Mouse (Mus musculus) heart, embryonic 15.5 days (tissue): ENCODE measurements around the gene Reln. TPM values are rescaled to one million over a fixed set of nuclear protein-coding genes. Genes with fewer than 3 reads are reported as not detected.

Experiments
- ATAC-seq: fragments of 200-750 bp; cut with Nextera tagmentation; replicated peaks from 2 replicates; pipeline ENCODE4 v1.8.0; 2017; ENCODE audit warnings: low read depth, moderate TSS enrichment; ENCODE audit not compliant: insufficient number of reproducible peaks, insufficient read depth, low FRiP score
- H3K27ac ChIP-seq: fragments of 300-500 bp; sonication (generic); 2 replicates; pipeline ENCODE4 v1.5.1; 2015; ENCODE audit warnings: mild to moderate bottlenecking, inconsistent platforms
- H3K27me3 ChIP-seq: fragments of 300-500 bp; sonication (generic); 2 replicates; pipeline ENCODE4 v1.6.1; 2015; ENCODE audit warnings: inconsistent platforms
- H3K36me3 ChIP-seq: fragments of 300-500 bp; sonication (generic); 2 replicates; pipeline ENCODE4 v1.6.1; 2015; ENCODE audit warnings: mild to moderate bottlenecking, inconsistent platforms
- H3K4me1 ChIP-seq: fragments of 300-500 bp; sonication (generic); replicated peaks from 2 replicates; pipeline ENCODE4 v1.6.1; 2015; ENCODE audit warnings: inconsistent platforms
- H3K4me2 ChIP-seq: fragments of 300-500 bp; sonication (generic); 2 replicates; pipeline ENCODE4 v1.6.1; 2015; ENCODE audit warnings: inconsistent platforms, mild to moderate bottlenecking, moderate library complexity
- H3K4me3 ChIP-seq: fragments of 300-500 bp; sonication (generic); 2 replicates; pipeline ENCODE4 v1.5.1; 2015; ENCODE audit warnings: mild to moderate bottlenecking, inconsistent platforms
- H3K9ac ChIP-seq: fragments of 300-500 bp; sonication (generic); 2 replicates; pipeline ENCODE4 v1.6.1; 2015; ENCODE audit warnings: mild to moderate bottlenecking, inconsistent platforms
- H3K9me3 ChIP-seq: fragments of 300-500 bp; sonication (generic); replicated peaks from 2 replicates; pipeline ENCODE4 v1.6.1; 2016; ENCODE audit warnings: inconsistent platforms
- WGBS: fragments of 180-500 bp; shearing (Covaris S2); methylation state at CpG from one replicate; pipeline ENCODE4 v1.1.7; 2015; ENCODE audit warnings: mixed read lengths; 5-methylcytosine and 5-hydroxymethylcytosine counted together
- polyA plus RNA-seq: library from polyadenylated mRNA; unstranded; fragments of >200 nt; fragmentation: Nextera tagmentation; extraction: Ambion mirVana; gene quantifications from 2 replicates; pipeline ENCODE4 v1.2.1, GENCODE M21; 2015

Gene Reln
- polyA plus RNA-seq, 1 experiment from 2014 or later, result 1.5 TPM

GRCm38 (mm10) chr5:22335408-22335807 lies 9.1 kb downstream of the Reln start:
- H3K27ac ChIP-seq, result no peak overlapping the region
- ATAC-seq, result no peak
- H3K36me3 ChIP-seq, result no peaks in the 10 kb centered on the region
- WGBS, result 57% methylated on average over 3 of the region's 3 CpGs
- H3K27me3 ChIP-seq, result peaks cover 11% of the 10 kb centered on the region
- H3K4me3 ChIP-seq, result no peak overlapping the region
- no peak overlapping the region for H3K9ac ChIP-seq
- H3K9me3 ChIP-seq, result peaks cover 5% of the 10 kb centered on the region; the same call in 1 of the 2 replicates
- peaks cover 3% of the 10 kb centered on the region for H3K4me1 ChIP-seq
- no peak overlapping the region for H3K4me2 ChIP-seq

GRCm38 (mm10) chr5:22330802-22331201 lies 13.7 kb downstream of the Reln start:
- H3K36me3 ChIP-seq, result no peaks in the 10 kb centered on the region
- H3K9ac ChIP-seq, result no peak overlapping the region
- no peaks in the 10 kb centered on the region for H3K27me3 ChIP-seq
- H3K4me3 ChIP-seq, result no peak overlapping the region
- H3K4me1 ChIP-seq, result peaks cover 3% of the 10 kb centered on the region
- H3K4me2 ChIP-seq, result no peak overlapping the region
- 17% methylated on average over 5 of the region's 5 CpGs for WGBS
- no peak overlapping the region for H3K27ac ChIP-seq
- no peak for ATAC-seq
- peaks cover 5% of the 10 kb centered on the region; the same call in 1 of the 2 replicates for H3K9me3 ChIP-seq

GRCm38 (mm10) chr5:22328431-22329359 lies 15.8 kb downstream of the Reln start:
- no peaks in the 10 kb centered on the region for H3K36me3 ChIP-seq
- H3K4me3 ChIP-seq, result no peak overlapping the region
- H3K27ac ChIP-seq, result no peak overlapping the region
- no peak for ATAC-seq
- H3K4me2 ChIP-seq, result no peak overlapping the region
- peaks cover 3% of the 10 kb centered on the region for H3K4me1 ChIP-seq
- no peak overlapping the region for H3K9ac ChIP-seq
- 77% methylated on average over 8 of the region's 8 CpGs for WGBS
- peaks cover 4% of the 10 kb centered on the region; the same call in 1 of the 2 replicates for H3K9me3 ChIP-seq
- no peaks in the 10 kb centered on the region for H3K27me3 ChIP-seq

DNA sequence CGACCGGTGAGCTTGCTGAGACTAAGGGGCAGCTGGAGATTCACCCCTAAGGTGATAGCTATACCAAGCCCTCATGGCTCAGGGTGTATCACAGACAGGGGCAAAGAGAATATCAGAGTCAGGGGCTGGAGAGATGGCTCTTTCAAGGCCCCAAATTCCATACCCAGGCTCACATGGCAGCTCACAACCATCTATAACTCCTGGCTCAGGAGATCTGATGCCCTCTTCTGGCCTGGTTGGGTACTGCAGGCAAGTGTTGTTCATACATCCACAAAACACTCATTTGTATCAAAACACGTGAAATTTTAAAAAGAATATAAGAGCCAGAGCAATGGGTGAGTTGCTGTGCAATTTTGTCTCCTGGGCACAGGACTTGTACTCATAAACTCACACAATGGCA lies 17.3 kb downstream of the Reln start:
- WGBS, result 79% methylated on average over 3 of the region's 3 CpGs
- no peak for ATAC-seq

GRCm38 (mm10) chr5:22323801-22324200 lies 20.7 kb downstream of the Reln start:
- Histone ChIP-seq H3K36me3 (no peaks in the 10 kb centered on the region), H3K27me3 (no peaks in the 10 kb centered on the region), H3K9me3 (no peaks in the 10 kb centered on the region), H3K4me3 (no peak overlapping the region), H3K4me2 (no peak overlapping the region), H3K4me1 (no peaks in the 10 kb centered on the region), H3K27ac (no peak overlapping the region), H3K9ac (no peak overlapping the region)
- 76% methylated on average over 1 of the region's 1 CpGs for WGBS
- no peak for ATAC-seq

More for the DNA sequence above, 17.3 kb downstream of the Reln start:
- H3K27me3 ChIP-seq, result no peaks in the 10 kb centered on the region
- no peaks in the 10 kb centered on the region for H3K9me3 ChIP-seq
- H3K4me3 ChIP-seq, result no peak overlapping the region
- H3K4me2 ChIP-seq, result no peak overlapping the region
- H3K36me3 ChIP-seq, result no peaks in the 10 kb centered on the region
- H3K27ac ChIP-seq, result no peak overlapping the region
- no peak overlapping the region for H3K9ac ChIP-seq
- peaks cover 3% of the 10 kb centered on the region for H3K4me1 ChIP-seq

- no peaks in the 10 kb centered on the region for H3K9me3 ChIP-seq
- 78% methylated on average over 1 of the region's 1 CpGs for WGBS
- ATAC-seq, result no peak
- no peak overlapping the region for H3K27ac ChIP-seq
- no peaks in the 10 kb centered on the region for H3K4me1 ChIP-seq
- H3K36me3 ChIP-seq, result no peaks in the 10 kb centered on the region
- no peak overlapping the region for H3K9ac ChIP-seq
- no peak overlapping the region for H3K4me3 ChIP-seq
- H3K4me2 ChIP-seq, result no peak overlapping the region
- no peaks in the 10 kb centered on the region for H3K27me3 ChIP-seq
Measured at GRCm38 (mm10) chr5:22317807-22318206, 26.7 kb downstream of the Reln start.

DNA sequence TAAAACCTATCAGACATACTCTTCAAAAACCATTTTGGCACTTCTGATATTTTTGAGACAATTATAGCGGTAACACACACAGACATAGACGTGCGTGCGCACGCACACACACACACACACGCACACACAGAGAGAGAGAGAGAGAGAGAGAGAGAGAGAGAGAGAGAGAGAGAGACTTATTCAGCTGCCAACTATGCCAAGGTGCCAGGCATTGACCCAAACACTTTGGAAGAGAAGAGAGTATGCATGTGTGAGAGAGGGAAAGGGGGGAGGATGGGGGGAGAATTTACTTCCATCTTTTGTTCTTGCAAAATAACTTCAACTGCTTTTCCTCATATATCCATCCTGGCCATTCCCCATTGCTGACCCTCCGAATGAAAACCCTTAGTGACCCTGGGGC lies 28.0 kb downstream of the Reln start:
- WGBS, result 89% methylated on average over 7 of the region's 7 CpGs
- Histone ChIP-seq H3K4me1 (no peaks in the 10 kb centered on the region), H3K4me2 (no peak overlapping the region), H3K27me3 (no peaks in the 10 kb centered on the region), H3K9me3 (no peaks in the 10 kb centered on the region), H3K9ac (no peak overlapping the region), H3K27ac (no peak overlapping the region), H3K4me3 (no peak overlapping the region), H3K36me3 (no peaks in the 10 kb centered on the region)
- no peak for ATAC-seq

GRCm38 (mm10) chr5:22315990-22316389 lies 28.5 kb downstream of the Reln start:
- no peak for ATAC-seq
- WGBS, result 68% methylated on average over 2 of the region's 2 CpGs
- H3K27me3 ChIP-seq, result no peaks in the 10 kb centered on the region
- H3K36me3 ChIP-seq, result no peaks in the 10 kb centered on the region
- H3K4me2 ChIP-seq, result no peak overlapping the region
- no peaks in the 10 kb centered on the region for H3K4me1 ChIP-seq
- H3K27ac ChIP-seq, result no peak overlapping the region
- no peak overlapping the region for H3K4me3 ChIP-seq
- no peak overlapping the region for H3K9ac ChIP-seq
- no peaks in the 10 kb centered on the region for H3K9me3 ChIP-seq

DNA sequence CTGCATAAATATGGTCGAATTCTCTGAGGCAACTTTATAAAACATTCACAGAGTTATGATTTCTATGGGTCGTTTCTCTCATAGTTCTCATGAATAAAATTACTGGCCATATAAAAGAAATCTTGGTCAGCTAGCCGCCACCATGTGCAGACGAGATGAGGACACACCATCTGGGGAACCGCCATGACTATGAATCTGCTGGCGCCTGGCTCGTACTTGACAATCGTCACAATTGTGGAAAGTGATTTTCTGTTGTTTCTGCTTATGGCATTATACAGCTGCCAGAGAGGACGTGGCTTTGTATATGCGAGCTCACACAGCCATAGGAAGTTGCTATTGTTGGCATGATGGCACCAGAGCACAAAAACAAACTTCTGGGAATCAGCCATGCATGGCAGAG lies 31.5 kb downstream of the Reln start:
- 78% methylated on average over 10 of the region's 10 CpGs for WGBS
- no peak overlapping the region for H3K9ac ChIP-seq
- H3K27me3 ChIP-seq, result no peaks in the 10 kb centered on the region
- H3K4me3 ChIP-seq, result no peak overlapping the region
- ATAC-seq, result no peak
- H3K9me3 ChIP-seq, result no peaks in the 10 kb centered on the region
- no peaks in the 10 kb centered on the region for H3K36me3 ChIP-seq
- H3K4me1 ChIP-seq, result no peaks in the 10 kb centered on the region
- H3K4me2 ChIP-seq, result no peak overlapping the region
- H3K27ac ChIP-seq, result no peak overlapping the region

- Histone ChIP-seq H3K4me2 (no peak overlapping the region), H3K27ac (no peak overlapping the region), H3K4me3 (no peak overlapping the region), H3K9ac (no peak overlapping the region), H3K4me1 (no peaks in the 10 kb centered on the region), H3K36me3 (no peaks in the 10 kb centered on the region), H3K9me3 (no peaks in the 10 kb centered on the region), H3K27me3 (no peaks in the 10 kb centered on the region)
- 77% methylated on average over 4 of the region's 4 CpGs for WGBS
- ATAC-seq, result no peak
Measured at GRCm38 (mm10) chr5:22311046-22311445, 33.5 kb downstream of the Reln start.

DNA sequence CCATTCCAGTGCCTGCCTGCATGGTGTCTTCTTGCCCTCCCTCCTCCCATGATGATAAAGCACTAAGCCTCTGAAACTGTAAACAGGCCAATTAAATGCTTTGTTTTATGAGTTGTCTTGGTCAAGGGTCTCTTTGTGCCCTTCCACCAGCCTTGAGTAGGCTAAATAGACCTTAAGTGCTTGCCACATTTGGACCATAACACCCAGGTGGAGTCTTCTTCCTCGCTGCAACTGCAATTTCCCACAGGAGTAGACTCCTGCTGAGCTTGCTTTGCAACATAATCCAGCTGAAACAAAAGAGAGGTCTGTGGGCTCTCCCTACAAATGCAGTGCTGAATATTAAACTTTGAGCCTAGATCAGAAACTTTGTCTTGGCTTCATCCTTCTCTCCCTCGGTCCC lies 35.5 kb downstream of the Reln start:
- Histone ChIP-seq H3K27me3 (no peaks in the 10 kb centered on the region), H3K27ac (no peak overlapping the region), H3K4me3 (no peak overlapping the region), H3K9me3 (no peaks in the 10 kb centered on the region), H3K36me3 (no peaks in the 10 kb centered on the region), H3K9ac (no peak overlapping the region), H3K4me1 (no peaks in the 10 kb centered on the region), H3K4me2 (no peak overlapping the region)
- WGBS, result 48% methylated on average over 2 of the region's 2 CpGs
- no peak for ATAC-seq

DNA sequence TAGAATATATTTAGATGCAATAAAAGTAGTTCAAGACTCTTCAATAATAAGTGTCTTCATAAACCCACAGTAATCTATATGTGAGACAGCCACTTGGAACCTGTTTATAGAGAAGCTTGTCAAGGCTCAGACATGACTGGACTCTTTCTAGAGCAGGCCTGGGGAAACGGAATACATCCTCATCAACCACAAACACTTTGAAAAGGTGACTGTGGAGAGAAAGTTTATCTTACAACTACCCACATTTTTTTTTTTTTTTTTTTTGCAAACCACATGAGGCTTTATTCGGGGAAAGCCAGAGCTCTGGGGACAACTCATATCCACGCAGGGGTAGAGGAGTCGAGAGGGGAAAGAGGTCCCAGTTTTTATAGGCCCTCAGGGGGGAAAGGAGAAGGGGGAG lies 36.6 kb downstream of the Reln start:
- Histone ChIP-seq H3K4me1 (no peaks in the 10 kb centered on the region), H3K4me3 (no peak overlapping the region), H3K36me3 (no peaks in the 10 kb centered on the region), H3K4me2 (no peak overlapping the region), H3K27ac (no peak overlapping the region), H3K9me3 (no peaks in the 10 kb centered on the region), H3K9ac (no peak overlapping the region), H3K27me3 (no peaks in the 10 kb centered on the region)
- no peak for ATAC-seq
- 52% methylated on average over 4 of the region's 4 CpGs for WGBS
